Mouse (Mus musculus) erythroid progenitor cell, adult 5-6 weeks (primary cell): ENCODE measurements around the gene Fabp6. TPM values are rescaled to one million over a fixed set of nuclear protein-coding genes. Genes with fewer than 3 reads are reported as not detected.

ENCODE experiments used
- ATAC-seq: replicated peaks from 2 replicates; pipeline ENCODE4 v1.8.0; 2016; ENCODE audit warnings: moderate number of reproducible peaks, mild to moderate bottlenecking, moderate TSS enrichment, inconsistent platforms; ENCODE audit not compliant: poor library complexity, low FRiP score, severe bottlenecking
- total RNA-seq, 2 experiments: library from RNA; stranded (forward) in 1 of 2; stranded (reverse) in 1 of 2; fragments of 150-400 nt in 1 of 2; fragments of 186-747, 209-891 nt in 1 of 2; gene quantifications; 2 replicates each; pipeline versions ENCODE4 v1.2.3 to v1.2.4; 2015 to 2017; ENCODE audit warnings: low replicate concordance in 2 of 2

Fabp6 gene
- total RNA-seq, 2 experiments from 2014 or later, result not detected

GRCm38 (mm10) chr11:43604891-43605290 is 3.6 kb upstream of the Fabp6 start:
- ATAC-seq, result no peak

- no peak for ATAC-seq
These were observed 2.9 kb upstream of the Fabp6 start for GRCm38 (mm10) chr11:43604207-43604606.

- ATAC-seq, result no peak
These were observed 11.7 kb downstream of the Fabp6 start for GRCm38 (mm10) chr11:43589530-43590072.

- no peak for ATAC-seq
These were observed 14.8 kb downstream of the Fabp6 start, which contains the start of gene 4933415A04Rik for GRCm38 (mm10) chr11:43586324-43587090. TSS of gene 4933415A04Rik (plus strand) at chr11:43587040.

GRCm38 (mm10) chr11:43585211-43586005 is 15.9 kb downstream of the Fabp6 start:
- ATAC-seq, result no peak

- no peak for ATAC-seq
These were observed 23.4 kb downstream of the Fabp6 start for GRCm38 (mm10) chr11:43577713-43578478.

GRCm38 (mm10) chr11:43575376-43576151 is 25.8 kb downstream of the Fabp6 start:
- ATAC-seq, result no peak

GRCm38 (mm10) chr11:43575061-43575375 is 26.3 kb downstream of the Fabp6 start:
- ATAC-seq, result no peak

GRCm38 (mm10) chr11:43569595-43569994 is 31.7 kb downstream of the Fabp6 start:
- no peak for ATAC-seq

- no peak for ATAC-seq
These were observed 32.2 kb downstream of the Fabp6 start for GRCm38 (mm10) chr11:43569188-43569587.

GRCm38 (mm10) chr11:43568263-43568662 is 33.1 kb downstream of the Fabp6 start:
- ATAC-seq, result no peak

GRCm38 (mm10) chr11:43566696-43567095 is 34.6 kb downstream of the Fabp6 start:
- ATAC-seq, result no peak

GRCm38 (mm10) chr11:43565852-43566251 is 35.5 kb downstream of the Fabp6 start:
- no peak for ATAC-seq

- ATAC-seq, result no peak
These were observed 35.9 kb downstream of the Fabp6 start for GRCm38 (mm10) chr11:43565414-43565813.

- no peak for ATAC-seq
These were observed 37.6 kb downstream of the Fabp6 start for GRCm38 (mm10) chr11:43563654-43564244.

- ATAC-seq, result no peak
These were observed 41.6 kb downstream of the Fabp6 start for GRCm38 (mm10) chr11:43559515-43560292.

GRCm38 (mm10) chr11:43556538-43556937 is 44.8 kb downstream of the Fabp6 start:
- no peak for ATAC-seq

- no peak for ATAC-seq
These were observed 48.7 kb downstream of the Fabp6 start for GRCm38 (mm10) chr11:43552675-43553074.
